Mouse (Mus musculus): ENCODE results near the gene Dmbx1.
A peak's percentile ranks its signal among the peaks of the same experiment; 100 is the strongest.

- no peak for TF ChIP-seq POLR2A (IDR thresholded peaks at IDR 0.05; ENCODE audit: borderline replicate concordance, extremely low read depth, insufficient read depth, insufficient read length, poor library complexity, severe bottlenecking)
- TF ChIP-seq CTCF (IDR thresholded peaks at IDR 0.05; ENCODE audit: borderline replicate concordance, extremely low read depth, insufficient read depth, insufficient read length), result peak; percentile 91
These were observed 44.4 kb upstream of the Dmbx1 start for GRCm38 (mm10) chr4:115984111-115984510.
